Mouse (Mus musculus) heart, embryonic 15.5 days (tissue): Measurements from ENCODE around the gene Clec4a2. TPM values are rescaled to one million over a fixed set of nuclear protein-coding genes. Genes with fewer than 3 reads are reported as not detected.

ENCODE experiments used
- polyA plus RNA-seq: library from polyadenylated mRNA; unstranded; fragments of >200 nt; fragmentation: Nextera tagmentation; extraction: Ambion mirVana; gene quantifications from 2 replicates; pipeline ENCODE4 v1.2.1, GENCODE M21; 2015

Gene Clec4a2
- polyA plus RNA-seq, 1 experiment from 2014 or later = 2.3 TPM

Other genes with a start within 250 kb of the Clec4a2 start
- gene Necap1, start 232.0 kb upstream of the Clec4a2 start, polyA plus RNA-seq = 48.3 and 49.5 TPM in 2 replicates
- 2.0 and 2.3 TPM in 2 replicates for gene Clec4a1, start 184.6 kb upstream of the Clec4a2 start, polyA plus RNA-seq
- 1.7 and 4.3 TPM in 2 replicates for gene Clec4a3, start 153.9 kb upstream of the Clec4a2 start, polyA plus RNA-seq
- not detected in 2 replicates for gene Clec4a4, start 116.1 kb upstream of the Clec4a2 start, polyA plus RNA-seq
- gene Clec4b1, start 56.5 kb upstream of the Clec4a2 start, polyA plus RNA-seq = not detected in 2 replicates
- not detected in 2 replicates for gene Clec4b2, start 66.5 kb downstream of the Clec4a2 start, polyA plus RNA-seq
- gene Clec4n, start 123.4 kb downstream of the Clec4a2 start, polyA plus RNA-seq = 2.7 and 5.8 TPM in 2 replicates
- gene Clec4d, start 155.7 kb downstream of the Clec4a2 start, polyA plus RNA-seq = 0.21 and 0.82 TPM in 2 replicates
- 0.04 and 0.24 TPM in 2 replicates for gene Clec4e, start 183.4 kb downstream of the Clec4a2 start, polyA plus RNA-seq
- not detected in 2 replicates for gene Vmn2r19, start 201.9 kb downstream of the Clec4a2 start, polyA plus RNA-seq